Mouse (Mus musculus) lung, adult 10 weeks (tissue): ENCODE results near the gene Lct. TPM values are rescaled to one million over a fixed set of nuclear protein-coding genes. Genes with fewer than 3 reads are reported as not detected.

Experiments
- polyA plus RNA-seq: library from polyadenylated mRNA; stranded (reverse); fragments of 350-450 nt; fragmentation: Illumina TruSeq; extraction: RNeasy Lipid Tissue Mini Kit (QIAGEN cat#74804); gene quantifications from one replicate; pipeline ENCODE4 v1.2.3, GENCODE M21; 2014; ENCODE audit warnings: low read depth, low replicate concordance; ENCODE audit not compliant: insufficient read depth

Gene Lct
- not detected for polyA plus RNA-seq

GRCm38 (mm10) chr1:128328218-128328617, at the start of gene Lct:
Gene Lct (minus strand): TSS chr1:128328318.

GRCm38 (mm10) chr1:128359554-128360376, 31.6 kb upstream of the Lct start, which contains the start of gene Mcm6:
Gene Mcm6 (minus strand): TSS chr1:128359664.

DNA sequence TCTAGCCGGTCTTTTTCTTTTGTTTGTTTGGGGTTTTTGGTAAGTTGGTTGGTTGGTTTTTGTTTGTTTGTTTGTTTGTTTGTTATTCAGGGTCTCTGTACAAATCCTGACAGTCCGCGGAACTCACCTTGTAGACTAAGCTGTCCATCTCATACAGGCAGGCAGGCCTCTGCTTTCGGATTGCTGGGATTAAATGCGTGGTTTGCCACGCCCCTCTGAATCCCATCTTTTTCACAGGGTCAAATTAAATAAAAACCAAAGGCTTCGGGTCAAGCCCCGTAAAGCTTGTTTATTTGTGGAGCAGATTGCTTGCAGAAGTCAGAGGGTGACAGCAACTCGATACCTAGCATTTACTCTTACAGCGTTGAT, 84.5 kb downstream of the Lct start, which contains the start of gene Ubxn4:
Gene Ubxn4, plus strand, starts transcription at position 338 of the 369 bp plus-strand sequence.

Other genes starting within 250 kb of the Lct start
- gene Zranb3, start 225.3 kb downstream of the Lct start, polyA plus RNA-seq = 0.86 TPM
- 14.6 TPM for gene R3hdm1, start 225.0 kb downstream of the Lct start, polyA plus RNA-seq
- gene Ubxn4, start 84.4 kb downstream of the Lct start, polyA plus RNA-seq = 23.5 TPM
- 11.3 TPM for gene Mcm6, start 31.3 kb upstream of the Lct start, polyA plus RNA-seq
- 35.8 TPM for gene Dars, start 89.0 kb upstream of the Lct start, polyA plus RNA-seq